Mouse (Mus musculus): ENCODE data around the gene Jag1. TPM values are rescaled to one million over a fixed set of nuclear protein-coding genes. Genes with fewer than 3 reads are reported as not detected.

Gene Jag1
- polyA plus RNA-seq, 1 experiment from 2014 or later: 11.8 TPM

GRCm38 (mm10) chr2:137098269-137099035, 18.0 kb downstream of the Jag1 start:
- ATAC-seq (replicated peaks; ENCODE audit: insufficient number of reproducible peaks, insufficient read depth, low FRiP score, low read depth): no peak
- peaks cover 19% of the 10 kb centered on the region; the same call in 1 of the 2 replicates for H3K36me3 ChIP-seq
- WGBS: 60% methylated on average over 11 of the region's 11 CpGs

GRCm38 (mm10) chr2:137096981-137097460, 19.4 kb downstream of the Jag1 start:
- 29% methylated on average over 4 of the region's 5 CpGs for WGBS
- no peaks in the 10 kb centered on the region for H3K27me3 ChIP-seq
- H3K36me3 ChIP-seq: peaks cover 24% of the 10 kb centered on the region; the same call in 1 of the 2 replicates

More at GRCm38 (mm10) chr2:137098269-137099035, 18.0 kb downstream of the Jag1 start:
- Histone ChIP-seq H3K4me1 (replicated peaks) (peaks cover 9% of the 10 kb centered on the region; the same call in 1 of the 2 replicates), H3K9ac (no peak overlapping the region), H3K4me2 (no peak overlapping the region), H3K4me3 (no peak overlapping the region), H3K27me3 (no peaks in the 10 kb centered on the region), H3K27ac (no peak overlapping the region), H3K9me3 (replicated peaks) (no peaks in the 10 kb centered on the region)

GRCm38 (mm10) chr2:137094301-137094700, 22.1 kb downstream of the Jag1 start:
- 71% methylated on average over 8 of the region's 8 CpGs for whole genome bisulfite sequencing
- Histone ChIP-seq H3K36me3 (peaks cover 43% of the 10 kb centered on the region), H3K9ac (no peak overlapping the region), H3K27me3 (no peaks in the 10 kb centered on the region), H3K27ac (no peak overlapping the region), H3K4me2 (no peak overlapping the region), H3K9me3 (replicated peaks) (no peaks in the 10 kb centered on the region), H3K4me1 (replicated peaks) (peaks cover 5% of the 10 kb centered on the region; the same call in 1 of the 2 replicates), H3K4me3 (no peak overlapping the region)
- ATAC-seq (replicated peaks; ENCODE audit: insufficient number of reproducible peaks, insufficient read depth, low FRiP score, low read depth): no peak

More at GRCm38 (mm10) chr2:137096981-137097460, 19.4 kb downstream of the Jag1 start:
- H3K9me3 ChIP-seq (replicated peaks): no peaks in the 10 kb centered on the region
- ATAC-seq (replicated peaks; ENCODE audit: insufficient number of reproducible peaks, insufficient read depth, low FRiP score, low read depth): no peak
- no peak overlapping the region for H3K4me2 ChIP-seq
- no peak overlapping the region for H3K9ac ChIP-seq
- H3K4me1 ChIP-seq (replicated peaks): peaks cover 12% of the 10 kb centered on the region
- no peak overlapping the region for H3K4me3 ChIP-seq
- no peak overlapping the region for H3K27ac ChIP-seq

- H3K9ac ChIP-seq: no peak overlapping the region
- H3K4me2 ChIP-seq: no peak overlapping the region
- H3K4me1 ChIP-seq (replicated peaks): peaks cover 3% of the 10 kb centered on the region; the same call in 1 of the 2 replicates
- peaks cover 53% of the 10 kb centered on the region for H3K36me3 ChIP-seq
- no peak overlapping the region for H3K4me3 ChIP-seq
- WGBS: 63% methylated on average over 7 of the region's 7 CpGs
- no peak for ATAC-seq (replicated peaks; ENCODE audit: insufficient number of reproducible peaks, insufficient read depth, low FRiP score, low read depth)
- H3K27me3 ChIP-seq: no peaks in the 10 kb centered on the region
- H3K27ac ChIP-seq: no peak overlapping the region
- H3K9me3 ChIP-seq (replicated peaks): no peaks in the 10 kb centered on the region
Measured at GRCm38 (mm10) chr2:137093298-137093630, 23.2 kb downstream of the Jag1 start.

GRCm38 (mm10) chr2:137092523-137093297, 23.7 kb downstream of the Jag1 start:
- no peak overlapping the region for H3K4me2 ChIP-seq

GRCm38 (mm10) chr2:137091766-137092522, 24.5 kb downstream of the Jag1 start:
- Histone ChIP-seq H3K4me1 (replicated peaks) (peaks cover 3% of the 10 kb centered on the region; the same call in 1 of the 2 replicates), H3K27ac (no peak overlapping the region), H3K27me3 (no peaks in the 10 kb centered on the region), H3K4me2 (no peak overlapping the region), H3K4me3 (no peak overlapping the region), H3K9ac (no peak overlapping the region), H3K36me3 (peaks cover 63% of the 10 kb centered on the region), H3K9me3 (replicated peaks) (no peaks in the 10 kb centered on the region)
- 56% methylated on average over 11 of the region's 11 CpGs for WGBS
- ATAC-seq (replicated peaks; ENCODE audit: insufficient number of reproducible peaks, insufficient read depth, low FRiP score, low read depth): no peak

More at GRCm38 (mm10) chr2:137092523-137093297, 23.7 kb downstream of the Jag1 start:
- ATAC-seq (replicated peaks; ENCODE audit: insufficient number of reproducible peaks, insufficient read depth, low FRiP score, low read depth): no peak
- 53% methylated on average over 10 of the region's 10 CpGs for WGBS
- no peak overlapping the region for H3K27ac ChIP-seq
- no peaks in the 10 kb centered on the region for H3K9me3 ChIP-seq (replicated peaks)
- no peak overlapping the region for H3K4me3 ChIP-seq
- H3K4me1 ChIP-seq (replicated peaks): peaks cover 3% of the 10 kb centered on the region; the same call in 1 of the 2 replicates
- peaks cover 58% of the 10 kb centered on the region for H3K36me3 ChIP-seq
- H3K27me3 ChIP-seq: no peaks in the 10 kb centered on the region
- H3K9ac ChIP-seq: no peak overlapping the region

- Histone ChIP-seq H3K4me1 (replicated peaks) (peaks cover 3% of the 10 kb centered on the region; the same call in 1 of the 2 replicates), H3K9me3 (replicated peaks) (no peaks in the 10 kb centered on the region), H3K4me2 (no peak overlapping the region), H3K4me3 (no peak overlapping the region), H3K27ac (no peak overlapping the region), H3K27me3 (no peaks in the 10 kb centered on the region), H3K9ac (no peak overlapping the region), H3K36me3 (peaks cover 77% of the 10 kb centered on the region)
- WGBS: 60% methylated on average over 6 of the region's 6 CpGs
- no peak for ATAC-seq (replicated peaks; ENCODE audit: insufficient number of reproducible peaks, insufficient read depth, low FRiP score, low read depth)
Measured at GRCm38 (mm10) chr2:137087705-137088104, 28.7 kb downstream of the Jag1 start.

GRCm38 (mm10) chr2:137086621-137087395, 29.6 kb downstream of the Jag1 start:
- Histone ChIP-seq H3K9ac (no peak overlapping the region), H3K4me2 (no peak overlapping the region), H3K36me3 (peaks cover 78% of the 10 kb centered on the region), H3K9me3 (replicated peaks) (no peaks in the 10 kb centered on the region), H3K27ac (no peak overlapping the region), H3K4me1 (replicated peaks) (no peaks in the 10 kb centered on the region), H3K27me3 (no peaks in the 10 kb centered on the region), H3K4me3 (no peak overlapping the region)
- no peak for ATAC-seq (replicated peaks; ENCODE audit: insufficient number of reproducible peaks, insufficient read depth, low FRiP score, low read depth)
- 86% methylated on average over 14 of the region's 14 CpGs for WGBS

- Histone ChIP-seq H3K4me3 (no peak overlapping the region), H3K4me2 (no peak overlapping the region), H3K36me3 (peaks cover 62% of the 10 kb centered on the region), H3K9me3 (replicated peaks) (no peaks in the 10 kb centered on the region), H3K9ac (no peak overlapping the region), H3K27me3 (no peaks in the 10 kb centered on the region), H3K4me1 (replicated peaks) (peaks cover 9% of the 10 kb centered on the region), H3K27ac (no peak overlapping the region)
- 45% methylated on average over 8 of the region's 8 CpGs for WGBS
- no peak for ATAC-seq (replicated peaks; ENCODE audit: insufficient number of reproducible peaks, insufficient read depth, low FRiP score, low read depth)
Measured at GRCm38 (mm10) chr2:137085257-137085656, 31.2 kb downstream of the Jag1 start.

- H3K27ac ChIP-seq: no peak overlapping the region
- H3K4me3 ChIP-seq: no peak overlapping the region
- no peaks in the 10 kb centered on the region for H3K27me3 ChIP-seq
- 84% methylated on average over 24 of the region's 24 CpGs for WGBS
- peaks cover 18% of the 10 kb centered on the region for H3K4me1 ChIP-seq (replicated peaks)
- H3K9ac ChIP-seq: no peak overlapping the region
- peaks cover 42% of the 10 kb centered on the region for H3K36me3 ChIP-seq
- no peak for ATAC-seq (replicated peaks; ENCODE audit: insufficient number of reproducible peaks, insufficient read depth, low FRiP score, low read depth)
- no peaks in the 10 kb centered on the region for H3K9me3 ChIP-seq (replicated peaks)
- H3K4me2 ChIP-seq: no peak overlapping the region
Measured at GRCm38 (mm10) chr2:137082896-137083620, 33.4 kb downstream of the Jag1 start.
